Mouse (Mus musculus) heart, embryonic 12.5 days (tissue): ENCODE results near the gene Fcmr. TPM values are rescaled to one million over a fixed set of nuclear protein-coding genes. Genes with fewer than 3 reads are reported as not detected.

Source experiments
- ATAC-seq: fragments of 200-750 bp; cut with Nextera tagmentation; 2 replicates; pipeline ENCODE4 v1.8.0; 2017; ENCODE audit warnings: moderate TSS enrichment, moderate library complexity; ENCODE audit not compliant: insufficient number of reproducible peaks, low FRiP score
- H3K27ac ChIP-seq: fragments of 300-500 bp; sonication (generic); 2 replicates; pipeline ENCODE4 v1.5.1; 2016; ENCODE audit warnings: mild to moderate bottlenecking, moderate library complexity; ENCODE audit not compliant: poor library complexity, severe bottlenecking
- H3K27me3 ChIP-seq: fragments of 300-500 bp; sonication (generic); replicated peaks from 2 replicates; pipeline ENCODE4 v1.6.1; 2016; ENCODE audit warnings: mild to moderate bottlenecking, moderate library complexity
- H3K36me3 ChIP-seq: fragments of 300-500 bp; sonication (generic); 2 replicates; pipeline ENCODE4 v1.6.1; 2016; ENCODE audit warnings: mild to moderate bottlenecking, moderate library complexity
- H3K4me1 ChIP-seq: fragments of 300-500 bp; sonication (generic); replicated peaks from 2 replicates; pipeline ENCODE4 v1.6.1; 2016; ENCODE audit warnings: mild to moderate bottlenecking
- H3K4me2 ChIP-seq: fragments of 300-500 bp; sonication (generic); 2 replicates; pipeline ENCODE4 v1.6.1; 2016; ENCODE audit warnings: mild to moderate bottlenecking, moderate library complexity
- H3K4me3 ChIP-seq: fragments of 300-500 bp; sonication (generic); 2 replicates; pipeline ENCODE4 v1.5.1; 2016; ENCODE audit warnings: mild to moderate bottlenecking
- H3K9ac ChIP-seq: fragments of 300-500 bp; sonication (generic); 2 replicates; pipeline ENCODE4 v1.6.1; 2016; ENCODE audit warnings: mild to moderate bottlenecking, moderate library complexity
- H3K9me3 ChIP-seq: fragments of 300-500 bp; sonication (generic); replicated peaks from 2 replicates; pipeline ENCODE4 v1.6.1; 2016; ENCODE audit warnings: mild to moderate bottlenecking, moderate library complexity
- WGBS: fragments of 180-500 bp; shearing (Covaris S2); methylation state at CpG from one replicate; pipeline ENCODE4 v1.1.7; 2016; 5-methylcytosine and 5-hydroxymethylcytosine counted together
- polyA plus RNA-seq: library from polyadenylated mRNA; unstranded; fragments of >200 nt; fragmentation: Nextera tagmentation; extraction: Ambion mirVana; gene quantifications from 2 replicates; pipeline ENCODE4 v1.2.1, GENCODE M21; 2016

The Fcmr gene
- polyA plus RNA-seq, 1 experiment from 2014 or later = 1.1 TPM

- H3K27ac ChIP-seq = no peak overlapping the region
- no peaks in the 10 kb centered on the region for H3K36me3 ChIP-seq
- 0 out of 2 replicates have a peak, but pooled peaks cover 4% of the 10 kb centered on the region for H3K27me3 ChIP-seq
- no peak overlapping the region for H3K4me3 ChIP-seq
- no peak for ATAC-seq
- H3K4me1 ChIP-seq = no peaks in the 10 kb centered on the region
- H3K9me3 ChIP-seq = no peaks in the 10 kb centered on the region
- WGBS = 39% methylated on average over 6 of the region's 6 CpGs
- no peak overlapping the region for H3K9ac ChIP-seq
- no peak overlapping the region for H3K4me2 ChIP-seq
Observed at GRCm38 (mm10) chr1:130894468-130894867, 29.0 kb downstream of the Fcmr start.

GRCm38 (mm10) chr1:130902505-130902904, 37.0 kb downstream of the Fcmr start:
- Histone ChIP-seq H3K4me3 (no peak overlapping the region), H3K9ac (no peak overlapping the region), H3K9me3 (no peaks in the 10 kb centered on the region), H3K36me3 (no peaks in the 10 kb centered on the region), H3K27me3 (no peaks in the 10 kb centered on the region), H3K4me1 (no peaks in the 10 kb centered on the region), H3K4me2 (no peak overlapping the region), H3K27ac (no peak overlapping the region)
- WGBS = 59% methylated on average over 7 of the region's 7 CpGs
- no peak for ATAC-seq

GRCm38 (mm10) chr1:130911401-130912010, 46.0 kb downstream of the Fcmr start, which contains the start of gene Il20:
TSS of gene Il20 (minus strand) at chr1:130911451.
- WGBS = 80% methylated on average over 12 of the region's 12 CpGs
- no peaks in the 10 kb centered on the region for H3K27me3 ChIP-seq
- no peak within 1 kb of the TSS for H3K9ac ChIP-seq
- no peaks in the 10 kb centered on the region for H3K4me1 ChIP-seq
- no peak within 1 kb of the TSS for H3K4me2 ChIP-seq
- no peaks in the 10 kb centered on the region for H3K9me3 ChIP-seq
- H3K36me3 ChIP-seq = no peaks in the 10 kb centered on the region
- no peak within 1 kb of the TSS for H3K27ac ChIP-seq
- no peak within 1 kb of the TSS for H3K4me3 ChIP-seq
- no peak for ATAC-seq

GRCm38 (mm10) chr1:130918323-130918980, 53.0 kb downstream of the Fcmr start:
- Histone ChIP-seq H3K36me3 (no peaks in the 10 kb centered on the region), H3K27me3 (no peaks in the 10 kb centered on the region), H3K4me2 (no peak overlapping the region), H3K27ac (no peak overlapping the region), H3K9me3 (no peaks in the 10 kb centered on the region), H3K4me1 (no peaks in the 10 kb centered on the region), H3K4me3 (no peak overlapping the region), H3K9ac (no peak overlapping the region)
- 14% methylated on average over 1 of the region's 1 CpGs for WGBS
- ATAC-seq = no peak

GRCm38 (mm10) chr1:130926484-130926883, 61.0 kb downstream of the Fcmr start:
- Histone ChIP-seq H3K36me3 (no peaks in the 10 kb centered on the region), H3K27ac (no peak overlapping the region), H3K4me1 (no peaks in the 10 kb centered on the region), H3K9me3 (no peaks in the 10 kb centered on the region), H3K4me2 (no peak overlapping the region), H3K4me3 (no peak overlapping the region), H3K9ac (no peak overlapping the region), H3K27me3 (no peaks in the 10 kb centered on the region)
- no peak for ATAC-seq

Other genes with a start within 250 kb of the Fcmr start
- not detected in 2 replicates for gene Zp3r, start 236.0 kb upstream of the Fcmr start, polyA plus RNA-seq
- gene C4bp, start 204.0 kb upstream of the Fcmr start, polyA plus RNA-seq = not detected in 2 replicates
- gene Gm29427, start 149.9 kb upstream of the Fcmr start, polyA plus RNA-seq = not detected in 2 replicates
- 8.8 and 9.9 TPM in 2 replicates for gene Yod1, start 148.3 kb upstream of the Fcmr start, polyA plus RNA-seq
- 8.4 and 9.0 TPM in 2 replicates for gene Pfkfb2, start 136.4 kb upstream of the Fcmr start, polyA plus RNA-seq
- gene AA986860, start 133.7 kb upstream of the Fcmr start, polyA plus RNA-seq = 0.68 and 0.82 TPM in 2 replicates
- 0.15 and 0.21 TPM in 2 replicates for gene Fcamr, start 64.8 kb upstream of the Fcmr start, polyA plus RNA-seq
- gene Pigr, start 39.0 kb upstream of the Fcmr start, polyA plus RNA-seq = not detected in 2 replicates
- not detected in 2 replicates for gene Il24, start 21.8 kb downstream of the Fcmr start, polyA plus RNA-seq
- not detected in 2 replicates for gene Il20, start 45.8 kb downstream of the Fcmr start, polyA plus RNA-seq
- gene Il19, start 74.4 kb downstream of the Fcmr start, polyA plus RNA-seq = not detected in 2 replicates
- gene Il10, start 154.2 kb downstream of the Fcmr start, polyA plus RNA-seq = not detected in 2 replicates
- gene Mapkapk2, start 232.2 kb downstream of the Fcmr start, polyA plus RNA-seq = 89.1 and 93.0 TPM in 2 replicates